Mouse (Mus musculus) liver, embryonic 12.5 days (tissue): ENCODE measurements around the gene Fgf23. TPM values are rescaled to one million over a fixed set of nuclear protein-coding genes. Genes with fewer than 3 reads are reported as not detected.

Source experiments
- ATAC-seq: fragments of 200-750 bp; cut with Nextera tagmentation; 2 replicates; pipeline ENCODE4 v1.8.0; 2017; ENCODE audit warnings: moderate number of reproducible peaks, mild to moderate bottlenecking, moderate library complexity
- H3K27ac ChIP-seq: fragments of 300-500 bp; sonication (generic); 2 replicates; pipeline ENCODE4 v1.5.1; 2016; ENCODE audit warnings: mild to moderate bottlenecking
- H3K27me3 ChIP-seq: fragments of 300-500 bp; sonication (generic); replicated peaks from 2 replicates; pipeline ENCODE4 v1.6.1; 2016; ENCODE audit warnings: mild to moderate bottlenecking, moderate library complexity
- H3K36me3 ChIP-seq: fragments of 300-500 bp; sonication (generic); 2 replicates; pipeline ENCODE4 v1.6.1; 2016; ENCODE audit warnings: mild to moderate bottlenecking, moderate library complexity
- H3K4me1 ChIP-seq: fragments of 300-500 bp; sonication (generic); 2 replicates; pipeline ENCODE4 v1.6.1; 2016
- H3K4me2 ChIP-seq: fragments of 300-500 bp; sonication (generic); 2 replicates; pipeline ENCODE4 v1.6.1; 2016; ENCODE audit warnings: mild to moderate bottlenecking, moderate library complexity
- H3K4me3 ChIP-seq: fragments of 300-500 bp; sonication (generic); 2 replicates; pipeline ENCODE4 v1.5.1; 2016; ENCODE audit warnings: mild to moderate bottlenecking, moderate library complexity
- H3K9ac ChIP-seq: fragments of 300-500 bp; sonication (generic); 2 replicates; pipeline ENCODE4 v1.6.1; 2016; ENCODE audit warnings: mild to moderate bottlenecking, moderate library complexity
- H3K9me3 ChIP-seq: fragments of 300-500 bp; sonication (generic); replicated peaks from 2 replicates; pipeline ENCODE4 v1.6.1; 2016; ENCODE audit warnings: mild to moderate bottlenecking, moderate library complexity
- WGBS: fragments of 180-500 bp; shearing (Covaris S2); methylation state at CpG from one replicate; pipeline ENCODE4 v1.1.7; 2016; ENCODE audit not compliant: insufficient replicate concordance; 5-methylcytosine and 5-hydroxymethylcytosine counted together
- polyA plus RNA-seq: library from polyadenylated mRNA; unstranded; fragments of >200 nt; fragmentation: Nextera tagmentation; extraction: Ambion mirVana; gene quantifications from 2 replicates; pipeline ENCODE4 v1.2.1, GENCODE M21; 2016

The Fgf23 gene
- polyA plus RNA-seq, 1 experiment from 2014 or later: not detected

GRCm38 (mm10) chr6:127122996-127123395 is 50.3 kb downstream of the Fgf23 start:
- Histone ChIP-seq H3K4me2 (no peak overlapping the region), H3K4me3 (no peak overlapping the region), H3K4me1 (no peaks in the 10 kb centered on the region), H3K36me3 (peaks cover 7% of the 10 kb centered on the region), H3K27me3 (peaks cover 10% of the 10 kb centered on the region; the same call in 1 of the 2 replicates), H3K9ac (no peak overlapping the region), H3K9me3 (no peaks in the 10 kb centered on the region), H3K27ac (no peak overlapping the region)
- 66% methylated on average over 5 of the region's 5 CpGs for WGBS
- no peak for ATAC-seq

DNA sequence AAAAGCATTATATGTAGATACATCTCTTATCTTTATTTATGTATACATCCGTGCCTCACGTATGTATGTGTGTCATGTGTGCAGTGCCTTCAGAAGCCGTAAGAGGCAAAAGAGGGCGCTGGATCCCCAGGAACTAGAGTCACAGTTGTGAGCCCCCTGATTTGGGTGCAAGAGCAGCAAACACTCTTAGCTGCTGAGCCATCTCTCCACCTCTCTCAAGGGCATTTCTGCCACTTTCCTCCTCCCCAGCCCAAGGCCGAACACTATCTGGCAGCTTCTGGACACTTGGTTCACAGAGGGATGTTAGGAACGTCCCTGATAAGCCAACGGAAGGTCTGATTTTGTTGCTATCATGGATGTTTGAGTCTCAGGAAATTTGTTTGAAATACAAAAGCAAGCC is 50.8 kb downstream of the Fgf23 start:
- WGBS: 67% methylated on average over 7 of the region's 7 CpGs
- Histone ChIP-seq H3K4me3 (no peak overlapping the region), H3K27ac (no peak overlapping the region), H3K9me3 (no peaks in the 10 kb centered on the region), H3K4me1 (no peaks in the 10 kb centered on the region), H3K36me3 (peaks cover 10% of the 10 kb centered on the region), H3K9ac (no peak overlapping the region), H3K27me3 (peaks cover 10% of the 10 kb centered on the region; the same call in 1 of the 2 replicates), H3K4me2 (no peak overlapping the region)
- no peak for ATAC-seq

GRCm38 (mm10) chr6:127129659-127130058 is 57.0 kb downstream of the Fgf23 start:
- Histone ChIP-seq H3K27me3 (no peaks in the 10 kb centered on the region), H3K9ac (no peak overlapping the region), H3K27ac (no peak overlapping the region), H3K36me3 (peaks cover 60% of the 10 kb centered on the region), H3K9me3 (no peaks in the 10 kb centered on the region), H3K4me2 (no peak overlapping the region), H3K4me1 (no peaks in the 10 kb centered on the region), H3K4me3 (no peak overlapping the region)
- ATAC-seq: no peak
- WGBS: 81% methylated on average over 14 of the region's 14 CpGs

DNA sequence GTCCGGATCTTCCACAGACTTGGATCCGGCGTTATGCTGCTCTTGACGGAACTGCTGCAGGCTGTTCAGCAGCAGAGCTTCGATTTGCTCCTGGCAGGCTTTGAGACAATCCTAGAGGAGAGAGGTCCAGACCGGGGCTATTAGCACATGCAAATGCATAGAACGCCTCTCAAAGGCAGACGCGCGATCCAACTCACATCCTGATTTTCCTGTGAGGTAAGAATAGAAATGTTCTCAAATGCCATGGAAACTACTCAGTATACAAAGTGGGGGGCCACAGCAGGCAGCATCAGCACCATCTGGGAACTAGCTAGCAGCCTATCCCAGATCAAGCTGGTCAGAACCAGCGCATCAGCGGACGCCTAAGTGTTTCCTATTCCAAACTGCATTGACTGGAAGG is 57.7 kb downstream of the Fgf23 start:
- H3K9ac ChIP-seq: no peak overlapping the region
- H3K4me1 ChIP-seq: no peaks in the 10 kb centered on the region
- H3K4me2 ChIP-seq: no peak overlapping the region
- no peak for ATAC-seq
- H3K27ac ChIP-seq: no peak overlapping the region
- H3K36me3 ChIP-seq: peaks cover 66% of the 10 kb centered on the region
- no peak overlapping the region for H3K4me3 ChIP-seq
- H3K9me3 ChIP-seq: no peaks in the 10 kb centered on the region
- H3K27me3 ChIP-seq: no peaks in the 10 kb centered on the region
- 80% methylated on average over 13 of the region's 13 CpGs for WGBS

Other genes starting within 250 kb of the Fgf23 start
- gene Ndufa9, start 223.8 kb upstream of the Fgf23 start, polyA plus RNA-seq: 168 and 169 TPM in 2 replicates
- gene Akap3, start 219.8 kb upstream of the Fgf23 start, polyA plus RNA-seq: not detected in 2 replicates
- gene Dyrk4, start 151.1 kb upstream of the Fgf23 start, polyA plus RNA-seq: not detected in 2 replicates
- 63.3 and 67.5 TPM in 2 replicates for gene Rad51ap1, start 133.3 kb upstream of the Fgf23 start, polyA plus RNA-seq
- gene D6Wsu163e, start 132.9 kb upstream of the Fgf23 start, polyA plus RNA-seq: 19.9 and 21.1 TPM in 2 replicates
- not detected in 2 replicates for gene Fgf6, start 57.3 kb upstream of the Fgf23 start, polyA plus RNA-seq
- 1.5 and 2.0 TPM in 2 replicates for gene Tigar, start 36.7 kb downstream of the Fgf23 start, polyA plus RNA-seq
- 136 and 148 TPM in 2 replicates for gene Ccnd2, start 79.3 kb downstream of the Fgf23 start, polyA plus RNA-seq